Mouse (Mus musculus) hindbrain, embryonic 16.5 days (tissue): Measurements from ENCODE around the gene Gng12. TPM values are rescaled to one million over a fixed set of nuclear protein-coding genes. Genes with fewer than 3 reads are reported as not detected.

Experiments used
- ATAC-seq: fragments of 200-750 bp; cut with Nextera tagmentation; 2 replicates; pipeline ENCODE4 v1.8.0; 2017; ENCODE audit warnings: moderate TSS enrichment, moderate library complexity
- H3K27ac ChIP-seq: fragments of 300-500 bp; sonication (generic); 2 replicates; pipeline ENCODE4 v1.5.1; 2014; ENCODE audit warnings: low read depth, mild to moderate bottlenecking, control low read depth, low read length, moderate library complexity
- H3K27me3 ChIP-seq: fragments of 300-500 bp; sonication (generic); replicated peaks from 2 replicates; pipeline ENCODE4 v1.6.1; 2014; ENCODE audit warnings: low read length; ENCODE audit not compliant: control insufficient read depth, insufficient read depth
- H3K36me3 ChIP-seq: fragments of 300-500 bp; sonication (generic); 2 replicates; pipeline ENCODE4 v1.6.1; 2014; ENCODE audit warnings: mild to moderate bottlenecking, low read length, moderate library complexity, mixed read lengths; ENCODE audit not compliant: control insufficient read depth, insufficient read depth
- H3K4me1 ChIP-seq: fragments of 300-500 bp; sonication (generic); 2 replicates; pipeline ENCODE4 v1.6.1; 2014; ENCODE audit warnings: low read depth, low read length; ENCODE audit not compliant: control insufficient read depth, insufficient read depth
- H3K4me2 ChIP-seq: fragments of 300-500 bp; sonication (generic); 2 replicates; pipeline ENCODE4 v1.6.1; 2014; ENCODE audit warnings: mild to moderate bottlenecking, low read length, control low read depth, moderate library complexity
- H3K4me3 ChIP-seq: fragments of 300-500 bp; sonication (generic); 2 replicates; pipeline ENCODE4 v1.5.1; 2014; ENCODE audit warnings: mild to moderate bottlenecking, low read length, control low read depth, moderate library complexity
- H3K9ac ChIP-seq: fragments of 300-500 bp; sonication (generic); 2 replicates; pipeline ENCODE4 v1.6.1; 2014; ENCODE audit warnings: low read depth, mild to moderate bottlenecking, control low read depth, low read length, moderate library complexity
- H3K9me3 ChIP-seq: fragments of 300-500 bp; sonication (generic); 2 replicates; pipeline ENCODE4 v1.6.1; 2014; ENCODE audit warnings: mild to moderate bottlenecking, low read length, moderate library complexity; ENCODE audit not compliant: control insufficient read depth
- WGBS: fragments of 180-500 bp; shearing (Covaris S2); extraction: QIAGEN DNeasy Blood & Tissue Kit; methylation state at CpG from one replicate; pipeline ENCODE4 v1.1.7; 2014; 5-methylcytosine and 5-hydroxymethylcytosine counted together
- polyA plus RNA-seq: library from polyadenylated mRNA; unstranded; fragments of >200 nt; fragmentation: Nextera tagmentation; extraction: Ambion mirVana; gene quantifications from 2 replicates; pipeline ENCODE4 v1.2.1, GENCODE M21; 2015

Gene Gng12
- polyA plus RNA-seq, 1 experiment from 2014 or later = 76.9 TPM

GRCm38 (mm10) chr6:67010370-67011216 lies 114.4 kb downstream of the Gng12 start:
- no peak overlapping the region for H3K4me2 ChIP-seq
- 48% methylated on average over 7 of the region's 7 CpGs for WGBS
- no peaks in the 10 kb centered on the region for H3K27me3 ChIP-seq
- peak; percentile 89 for ATAC-seq
- no peak overlapping the region for H3K9ac ChIP-seq
- H3K36me3 ChIP-seq = no peaks in the 10 kb centered on the region
- no peak overlapping the region for H3K4me3 ChIP-seq
- no peak overlapping the region for H3K27ac ChIP-seq
- no peaks in the 10 kb centered on the region for H3K4me1 ChIP-seq
- no peaks in the 10 kb centered on the region for H3K9me3 ChIP-seq

GRCm38 (mm10) chr6:67011217-67011518 lies 115.0 kb downstream of the Gng12 start:
- ATAC-seq = no peak
- Histone ChIP-seq H3K4me2 (no peak overlapping the region), H3K9ac (no peak overlapping the region), H3K4me3 (no peak overlapping the region), H3K27ac (no peak overlapping the region), H3K27me3 (no peaks in the 10 kb centered on the region), H3K9me3 (no peaks in the 10 kb centered on the region), H3K36me3 (no peaks in the 10 kb centered on the region), H3K4me1 (no peaks in the 10 kb centered on the region)

GRCm38 (mm10) chr6:67013293-67013948 lies 117.2 kb downstream of the Gng12 start:
- ATAC-seq = no peak
- Histone ChIP-seq H3K36me3 (no peaks in the 10 kb centered on the region), H3K4me1 (no peaks in the 10 kb centered on the region), H3K4me3 (no peak overlapping the region), H3K9ac (no peak overlapping the region), H3K9me3 (no peaks in the 10 kb centered on the region), H3K27ac (no peak overlapping the region), H3K27me3 (no peaks in the 10 kb centered on the region), H3K4me2 (no peak overlapping the region)
- 87% methylated on average over 6 of the region's 6 CpGs for WGBS

GRCm38 (mm10) chr6:67013949-67014678 lies 117.9 kb downstream of the Gng12 start:
- H3K4me1 ChIP-seq = no peaks in the 10 kb centered on the region
- 93% methylated on average over 9 of the region's 9 CpGs for WGBS
- H3K4me2 ChIP-seq = no peak overlapping the region
- H3K4me3 ChIP-seq = no peak overlapping the region
- no peak overlapping the region for H3K9ac ChIP-seq
- no peaks in the 10 kb centered on the region for H3K9me3 ChIP-seq
- no peak for ATAC-seq
- no peaks in the 10 kb centered on the region for H3K36me3 ChIP-seq
- H3K27ac ChIP-seq = no peak overlapping the region
- no peaks in the 10 kb centered on the region for H3K27me3 ChIP-seq

- WGBS = 89% methylated on average over 1 of the region's 1 CpGs
- Histone ChIP-seq H3K36me3 (no peaks in the 10 kb centered on the region), H3K4me1 (no peaks in the 10 kb centered on the region), H3K4me2 (no peak overlapping the region), H3K9me3 (no peaks in the 10 kb centered on the region), H3K4me3 (no peak overlapping the region), H3K9ac (no peak overlapping the region), H3K27ac (no peak overlapping the region), H3K27me3 (no peaks in the 10 kb centered on the region)
- no peak for ATAC-seq
These were observed 118.5 kb downstream of the Gng12 start for GRCm38 (mm10) chr6:67014679-67015075.

GRCm38 (mm10) chr6:67015739-67016519 lies 119.7 kb downstream of the Gng12 start:
- H3K27ac ChIP-seq = no peak overlapping the region
- H3K9me3 ChIP-seq = no peaks in the 10 kb centered on the region
- H3K4me3 ChIP-seq = no peak overlapping the region
- no peak for ATAC-seq
- H3K36me3 ChIP-seq = no peaks in the 10 kb centered on the region
- H3K27me3 ChIP-seq = no peaks in the 10 kb centered on the region
- no peak overlapping the region for H3K4me2 ChIP-seq
- 76% methylated on average over 8 of the region's 8 CpGs for WGBS
- H3K4me1 ChIP-seq = no peaks in the 10 kb centered on the region
- H3K9ac ChIP-seq = no peak overlapping the region

GRCm38 (mm10) chr6:67016520-67017111 lies 120.4 kb downstream of the Gng12 start:
- ATAC-seq = no peak
- no peak overlapping the region for H3K9ac ChIP-seq
- H3K27ac ChIP-seq = no peak overlapping the region
- no peak overlapping the region for H3K4me3 ChIP-seq
- no peak overlapping the region for H3K4me2 ChIP-seq
- H3K4me1 ChIP-seq = no peaks in the 10 kb centered on the region
- 65% methylated on average over 7 of the region's 7 CpGs for WGBS
- no peaks in the 10 kb centered on the region for H3K36me3 ChIP-seq
- no peaks in the 10 kb centered on the region for H3K9me3 ChIP-seq
- no peaks in the 10 kb centered on the region for H3K27me3 ChIP-seq

- WGBS = 68% methylated on average over 4 of the region's 4 CpGs
- ATAC-seq = no peak
- H3K9me3 ChIP-seq = no peaks in the 10 kb centered on the region
- H3K36me3 ChIP-seq = no peaks in the 10 kb centered on the region
- H3K4me1 ChIP-seq = no peaks in the 10 kb centered on the region
- H3K27ac ChIP-seq = no peak overlapping the region
- H3K4me3 ChIP-seq = no peak overlapping the region
- no peak overlapping the region for H3K9ac ChIP-seq
- H3K27me3 ChIP-seq = no peaks in the 10 kb centered on the region
- H3K4me2 ChIP-seq = no peak overlapping the region
These were observed 122.2 kb downstream of the Gng12 start for GRCm38 (mm10) chr6:67018365-67018764.
